Mouse (Mus musculus): ENCODE measurements around the gene Hace1. TPM values are rescaled to one million over a fixed set of nuclear protein-coding genes. Genes with fewer than 3 reads are reported as not detected.
"Not testable (repeated sequence)": the region's sequence is repeated elsewhere in the genome, so short reads cannot be mapped to it uniquely, and the experiment has no call there.

Hace1 gene
- polyA plus RNA-seq (2021): 12.3 TPM

DNA sequence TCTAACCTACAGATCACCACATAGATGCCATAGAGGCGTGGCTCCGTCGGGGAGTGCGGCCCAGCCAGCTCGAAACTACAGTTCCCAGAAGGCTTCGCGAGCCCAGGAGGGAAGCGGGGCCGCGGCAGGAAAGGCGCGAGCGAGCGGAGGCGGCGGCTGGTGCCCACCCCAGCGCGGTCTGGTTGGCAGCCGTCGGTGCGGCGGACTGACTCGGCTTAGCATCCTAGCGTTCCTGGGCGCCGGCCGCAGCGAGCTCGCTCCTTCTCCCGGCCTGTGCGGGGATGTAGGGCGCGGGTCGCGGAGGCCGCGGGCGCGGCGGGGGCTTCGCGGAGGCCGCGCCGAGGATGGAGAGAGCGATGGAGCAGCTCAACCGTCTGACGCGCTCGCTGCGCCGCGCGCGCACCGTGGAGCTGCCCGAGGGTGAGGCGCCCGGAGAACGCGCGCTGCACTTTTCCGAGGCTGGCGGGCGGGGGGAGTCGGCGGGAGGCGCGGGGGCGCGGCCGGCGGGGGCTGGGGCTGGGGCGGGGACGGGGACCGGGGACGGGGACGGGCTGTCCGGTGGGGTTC lies at the start of gene Hace1:
TSS of gene Hace1 (plus strand) at position 99 of the 567 bp plus-strand sequence.
- ATAC-seq: peak; percentile 99
- ChIA-PET POLR2A (no interaction called here), CTCF (interaction anchor here (1.8 kb wide), 1 partner anchor 42 kb away, joined by 3 read pairs; no protein-coding TSS in a partner anchor)
- TF ChIP-seq CTCF (IDR thresholded peaks at IDR 0.05): no peak
- DNase-seq (ENCODE audit: low read depth, low spot score): no peak
- H3K27me3 ChIP-seq: peaks cover 3% of the 10 kb centered on the region
- in situ Hi-C loops (cut with MboI; ENCODE audit: low pct_unique_long_range_greater_than_20kb): no loop called here

DNA sequence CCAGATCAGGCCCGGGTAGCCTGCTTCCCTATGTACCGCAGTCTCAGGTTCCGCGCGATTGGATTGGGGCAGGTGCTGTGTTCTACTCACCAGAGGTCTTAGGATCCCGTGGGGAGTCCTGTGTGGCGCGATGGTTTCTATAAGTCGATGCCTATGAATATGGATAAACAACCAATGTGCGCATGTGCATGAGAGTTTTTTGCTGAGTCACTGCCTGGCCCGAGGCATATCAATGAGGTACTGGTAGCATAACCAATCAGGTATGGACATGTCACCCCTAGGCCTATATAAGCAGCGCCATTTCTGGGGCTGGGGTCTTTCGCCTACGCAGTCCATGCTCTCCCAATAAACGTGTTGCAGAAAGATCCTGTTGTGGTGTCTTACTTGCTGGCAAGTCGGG lies 40.3 kb upstream of the Hace1 start:
- DNase-seq (ENCODE audit: low read depth, low spot score); ATAC-seq; CTCF ChIA-PET; H3K27me3 ChIP-seq; in situ Hi-C loops (cut with MboI; ENCODE audit: low pct_unique_long_range_greater_than_20kb); POLR2A ChIA-PET: not testable (repeated sequence)

DNA sequence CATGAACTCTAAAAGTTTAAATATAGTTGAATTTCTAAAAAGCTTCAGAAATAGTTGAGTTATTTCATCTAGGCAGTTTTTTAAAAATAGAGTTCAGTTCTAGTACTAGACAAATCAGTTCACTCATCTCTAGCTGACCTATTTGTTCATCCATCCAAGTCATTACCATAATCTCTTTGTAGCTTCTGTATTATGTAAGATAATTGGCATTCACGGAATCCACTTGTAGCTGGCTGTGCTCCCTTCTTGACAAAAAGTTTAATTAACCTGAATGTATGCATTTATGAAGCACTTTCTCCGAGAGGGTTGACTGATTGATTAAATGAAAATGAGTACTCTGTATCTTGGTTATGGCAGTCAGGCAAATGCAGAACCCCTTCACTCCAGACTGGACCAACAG lies 34.9 kb upstream of the Hace1 start:
- no peak for ATAC-seq
- CTCF ChIA-PET: no interaction called here
- POLR2A ChIA-PET: no interaction called here
- in situ Hi-C loops (cut with MboI; ENCODE audit: low pct_unique_long_range_greater_than_20kb): no loop called here
- no peaks in the 10 kb centered on the region for H3K27me3 ChIP-seq
- TF ChIP-seq CTCF (IDR thresholded peaks at IDR 0.05): no peak
- no peak for DNase-seq (ENCODE audit: low read depth, low spot score)

DNA sequence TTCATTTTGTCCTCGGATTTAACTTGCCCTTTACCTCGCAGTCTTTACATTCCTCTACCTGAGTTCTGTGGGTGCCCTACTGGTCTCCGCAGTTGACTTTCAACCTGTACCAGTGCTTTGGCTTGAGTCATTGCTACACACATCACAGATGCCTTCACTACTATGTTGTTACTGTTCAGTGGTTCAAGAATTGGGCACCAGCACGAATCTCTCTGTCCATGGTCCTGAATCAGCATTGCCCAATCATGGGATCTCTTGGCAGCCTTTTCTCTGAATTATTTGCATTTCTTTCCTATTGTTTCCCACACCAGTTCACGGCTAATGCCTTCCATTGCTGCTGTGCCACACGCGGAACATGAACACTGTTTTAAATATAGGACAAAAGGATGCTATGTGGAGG lies 30.8 kb upstream of the Hace1 start:
- ATAC-seq (no peak), DNase-seq (ENCODE audit: low read depth, low spot score) (peak; percentile 33)
- no peaks in the 10 kb centered on the region for H3K27me3 ChIP-seq
- in situ Hi-C loops (cut with MboI; ENCODE audit: low pct_unique_long_range_greater_than_20kb): no loop called here
- CTCF ChIA-PET: no interaction called here
- TF ChIP-seq CTCF (IDR thresholded peaks at IDR 0.05): no peak
- POLR2A ChIA-PET: no interaction called here

GRCm38 (mm10) chr10:45578298-45578821 lies 731 bp downstream of the Hace1 start:
- in situ Hi-C loops (cut with MboI; ENCODE audit: low pct_unique_long_range_greater_than_20kb): no loop called here
- DNase-seq (ENCODE audit: low read depth, low spot score): no peak
- no peaks in the 10 kb centered on the region for H3K27me3 ChIP-seq
- peak; percentile 66 for ATAC-seq
- POLR2A ChIA-PET: interaction anchor here (0.6 kb wide), 1 partner anchor 210 kb away, joined by 3 read pairs; no protein-coding TSS in a partner anchor
- CTCF ChIA-PET: no interaction called here
- no peak for TF ChIP-seq CTCF (IDR thresholded peaks at IDR 0.05)

DNA sequence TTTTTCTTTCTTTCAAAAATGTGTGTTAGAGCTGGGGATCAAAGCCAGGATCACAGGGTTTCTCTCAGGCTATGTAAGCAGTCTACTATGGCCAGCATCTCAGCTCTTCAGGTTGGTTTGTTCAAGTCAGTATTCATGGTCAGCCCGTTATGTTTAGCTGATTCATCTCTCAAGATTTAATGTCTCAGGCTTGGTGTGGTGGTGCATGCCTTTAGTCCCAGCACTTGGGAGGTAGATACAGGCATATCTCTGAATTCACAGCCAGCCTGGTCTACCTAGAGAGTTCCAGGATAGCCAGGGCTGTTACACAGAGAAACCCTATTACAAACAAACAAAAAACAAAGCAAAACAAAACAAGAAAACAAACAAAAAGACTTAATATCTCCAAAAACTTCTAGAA lies 5.7 kb downstream of the Hace1 start:
- ATAC-seq: no peak
- CTCF ChIA-PET: no interaction called here
- no peak for TF ChIP-seq CTCF (IDR thresholded peaks at IDR 0.05)
- H3K27me3 ChIP-seq: no peaks in the 10 kb centered on the region
- DNase-seq (ENCODE audit: low read depth, low spot score): no peak
- in situ Hi-C loops (cut with MboI; ENCODE audit: low pct_unique_long_range_greater_than_20kb): no loop called here
- POLR2A ChIA-PET: no interaction called here

DNA sequence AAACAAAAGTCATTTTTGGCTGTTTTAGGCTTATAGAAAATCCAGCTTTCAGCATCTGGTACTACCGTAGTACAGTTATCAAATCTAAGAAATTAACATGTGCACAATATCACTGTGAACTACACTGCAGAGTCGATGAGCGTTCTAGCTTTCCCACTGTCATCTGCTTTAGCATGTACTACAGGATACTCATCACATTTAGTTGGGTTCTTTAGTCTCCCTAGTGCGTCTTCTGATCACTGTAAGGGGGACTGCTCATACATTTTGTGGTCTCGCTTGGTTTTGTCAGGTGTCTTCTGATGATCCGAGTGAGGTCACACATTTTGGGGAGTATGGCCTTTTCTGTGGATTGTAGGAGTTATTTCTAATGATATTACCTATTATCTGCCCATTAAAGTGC lies 6.2 kb downstream of the Hace1 start:
- no peaks in the 10 kb centered on the region for H3K27me3 ChIP-seq
- in situ Hi-C loops (cut with MboI; ENCODE audit: low pct_unique_long_range_greater_than_20kb): no loop called here
- DNase-seq (ENCODE audit: low read depth, low spot score) (no peak), ATAC-seq (no peak)
- CTCF ChIA-PET: no interaction called here
- POLR2A ChIA-PET: no interaction called here
- TF ChIP-seq CTCF (IDR thresholded peaks at IDR 0.05): no peak

GRCm38 (mm10) chr10:45584311-45585102 lies 6.9 kb downstream of the Hace1 start:
- DNase-seq (ENCODE audit: low read depth, low spot score) (no peak), ATAC-seq (no peak)
- ChIA-PET CTCF (no interaction called here), POLR2A (no interaction called here)
- no peaks in the 10 kb centered on the region for H3K27me3 ChIP-seq
- no peak for TF ChIP-seq CTCF (IDR thresholded peaks at IDR 0.05)
- in situ Hi-C loops (cut with MboI; ENCODE audit: low pct_unique_long_range_greater_than_20kb): no loop called here

GRCm38 (mm10) chr10:45605853-45606252 lies 28.2 kb downstream of the Hace1 start:
- ATAC-seq: no peak
- in situ Hi-C loops (cut with MboI; ENCODE audit: low pct_unique_long_range_greater_than_20kb): no loop called here
- no peak for TF ChIP-seq CTCF (IDR thresholded peaks at IDR 0.05)
- DNase-seq (ENCODE audit: low read depth, low spot score): no peak
- H3K27me3 ChIP-seq: no peaks in the 10 kb centered on the region
- ChIA-PET CTCF (no interaction called here), POLR2A (interaction anchor here (0.6 kb wide), 1 partner anchor 45 kb away, joined by 4 read pairs; no protein-coding TSS in a partner anchor)

DNA sequence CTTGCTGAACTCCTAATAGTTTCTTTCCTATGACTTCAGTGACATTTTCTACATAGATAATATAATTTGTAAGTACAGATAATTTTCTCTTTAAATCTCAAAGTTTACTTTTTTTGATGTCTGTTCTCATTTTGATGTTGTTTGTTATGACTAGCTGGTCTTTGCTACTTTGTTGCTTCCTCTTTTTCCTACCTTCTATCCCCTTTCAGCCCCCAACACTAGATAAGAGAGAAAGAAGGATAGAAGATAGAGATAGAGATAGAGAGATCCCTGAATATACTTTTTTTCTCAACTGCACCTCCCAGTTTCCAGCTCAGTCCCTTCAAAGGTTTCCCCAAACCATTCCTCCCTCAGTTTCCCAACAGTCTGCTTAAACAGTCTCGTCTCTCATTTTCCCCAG lies 33.1 kb downstream of the Hace1 start:
- in situ Hi-C loops (cut with MboI; ENCODE audit: low pct_unique_long_range_greater_than_20kb): no loop called here
- ChIA-PET CTCF (interaction anchor here (1.4 kb wide), 1 partner anchor 8 kb away, joined by 3 read pairs; no protein-coding TSS in a partner anchor), POLR2A (no interaction called here)
- H3K27me3 ChIP-seq: no peaks in the 10 kb centered on the region
- ATAC-seq (no peak), DNase-seq (ENCODE audit: low read depth, low spot score) (no peak)
- TF ChIP-seq CTCF (IDR thresholded peaks at IDR 0.05): no peak

DNA sequence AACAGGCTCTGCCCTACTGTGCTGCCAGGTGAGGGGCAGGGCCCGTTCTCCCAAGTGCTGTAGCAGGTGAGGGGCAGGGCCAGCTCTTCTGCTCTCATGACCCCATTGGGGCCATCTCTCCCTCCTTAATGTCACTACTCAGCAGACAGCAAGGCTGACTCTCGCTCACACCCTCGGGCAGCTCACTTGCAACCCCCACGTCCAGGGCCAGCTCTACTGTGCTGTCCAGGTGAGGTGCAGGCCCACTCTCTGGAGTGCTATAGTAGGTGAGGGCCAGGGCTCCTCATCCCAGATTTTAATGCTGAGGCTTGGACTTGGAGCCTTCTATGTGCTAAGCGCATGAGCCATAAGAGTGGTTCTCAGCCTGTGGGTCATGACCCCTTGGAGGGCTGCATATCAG lies 38.4 kb downstream of the Hace1 start:
- no peak for ATAC-seq
- no peak for TF ChIP-seq CTCF (IDR thresholded peaks at IDR 0.05)
- ChIA-PET POLR2A (no interaction called here), CTCF (no interaction called here)
- in situ Hi-C loops (cut with MboI; ENCODE audit: low pct_unique_long_range_greater_than_20kb): no loop called here
- H3K27me3 ChIP-seq: no peaks in the 10 kb centered on the region
- no peak for DNase-seq (ENCODE audit: low read depth, low spot score)
